Mouse (Mus musculus) testis, adult 2 months (tissue): Measurements from ENCODE around the gene Tfeb.

ENCODE experiments used
- CTCF ChIP-seq: fragments of 200-500 bp; IDR thresholded peaks from 2 replicates; pipeline ENCODE4 v1.5.1; 2012; ENCODE audit warnings: low read depth, mild to moderate bottlenecking, inconsistent platforms, low read length, moderate library complexity; ENCODE audit not compliant: control insufficient read depth, insufficient read depth, insufficient replicate concordance
- POLR2A ChIP-seq: fragments of 200-500 bp; IDR thresholded peaks from 2 replicates; pipeline ENCODE4 v1.6.1; 2012; ENCODE audit warnings: low read depth, mild to moderate bottlenecking, inconsistent platforms, low read length, moderate library complexity; ENCODE audit not compliant: control insufficient read depth

DNA sequence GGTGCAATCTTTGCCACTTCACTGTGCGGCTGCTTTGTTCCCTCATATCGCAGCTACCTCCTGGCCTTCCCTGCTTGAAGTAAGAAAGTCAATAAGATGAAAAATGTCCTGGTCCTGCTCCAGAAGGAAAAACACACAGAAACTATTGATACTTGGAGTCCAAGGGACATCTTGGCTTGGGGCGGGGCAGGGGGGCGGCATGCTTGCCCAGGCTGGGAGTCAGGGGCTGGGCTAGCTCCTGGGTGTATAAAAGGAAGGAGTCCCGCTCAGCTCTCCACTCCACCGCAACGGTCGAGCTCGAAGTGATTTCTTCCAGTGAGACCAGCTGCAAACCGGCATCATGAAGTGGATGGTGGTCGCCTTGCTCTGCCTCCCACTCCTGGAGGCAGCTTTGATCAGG, 10.3 kb upstream of the Tfeb start, which contains the start of gene Pgc:
- TF ChIP-seq CTCF, result no peak
- no peak for TF ChIP-seq POLR2A
